Mouse (Mus musculus) erythroblast, embryonic 14.5 days (primary cell): Measurements from ENCODE around the gene Ccdc85b. TPM values are rescaled to one million over a fixed set of nuclear protein-coding genes. Genes with fewer than 3 reads are reported as not detected.

Experiments
- H3K27me3 ChIP-seq: 2 replicates; pipeline ENCODE4 v1.6.1; 2012; ENCODE audit warnings: inconsistent platforms; ENCODE audit not compliant: control insufficient read depth
- H3K36me3 ChIP-seq: 2 replicates; pipeline ENCODE4 v1.6.1; 2012; ENCODE audit warnings: mild to moderate bottlenecking, inconsistent platforms; ENCODE audit not compliant: control insufficient read depth
- H3K4me1 ChIP-seq: 2 replicates; pipeline ENCODE4 v1.6.1; 2012; ENCODE audit warnings: inconsistent platforms; ENCODE audit not compliant: control insufficient read depth
- H3K4me3 ChIP-seq: replicated peaks from 2 replicates; pipeline ENCODE3; 2012; ENCODE audit warnings: moderate library complexity, mild to moderate bottlenecking, inconsistent platforms
- H3K9me3 ChIP-seq: 2 replicates; pipeline ENCODE4 v1.6.1; 2012; ENCODE audit warnings: low read length, inconsistent platforms, mixed read lengths; ENCODE audit not compliant: control insufficient read depth
- GATA1 ChIP-seq: IDR thresholded peaks from 2 replicates; pipeline ENCODE4 v1.6.1; 2012; ENCODE audit warnings: low read length, inconsistent platforms, mixed read lengths
- TAL1 ChIP-seq: IDR thresholded peaks from 3 replicates; pipeline ENCODE4 v1.6.1; 2012; ENCODE audit warnings: low read length, inconsistent platforms, mixed read lengths
- polyA plus RNA-seq: library from polyadenylated mRNA; stranded (reverse); fragments of >175 nt; gene quantifications from 2 replicates; pipeline ENCODE4 v1.2.3, GENCODE M21; 2012

The Ccdc85b gene
- polyA plus RNA-seq, 1 experiment: 0.57 TPM

DNA sequence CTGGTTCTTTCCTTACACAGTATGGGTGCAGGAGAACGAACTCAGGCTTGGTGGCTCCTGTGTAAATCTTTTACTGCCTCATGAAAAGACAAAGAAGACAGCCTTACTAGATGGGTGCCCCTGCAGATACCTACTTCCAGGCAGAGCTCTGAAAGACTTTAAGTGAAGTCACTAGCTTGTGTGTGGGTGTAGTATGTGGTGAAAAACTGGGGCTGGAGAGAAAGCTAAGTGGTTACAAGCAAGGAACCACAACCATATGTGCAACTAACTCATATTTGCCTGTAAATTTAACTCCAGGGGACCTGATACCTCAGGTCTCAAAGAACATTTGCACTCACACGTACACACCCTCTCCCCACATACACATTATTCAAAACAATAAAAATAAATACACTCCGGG is 2.2 kb upstream of the Ccdc85b start:
- H3K4me3 ChIP-seq: peak overlapping the region; percentile 83
- peaks cover 66% of the 10 kb centered on the region for H3K4me1 ChIP-seq
- peaks cover 28% of the 10 kb centered on the region for H3K36me3 ChIP-seq
- no peaks in the 10 kb centered on the region for H3K9me3 ChIP-seq
- TF ChIP-seq TAL1: no peak
- no peak for TF ChIP-seq GATA1
- peaks cover 10% of the 10 kb centered on the region for H3K27me3 ChIP-seq

DNA sequence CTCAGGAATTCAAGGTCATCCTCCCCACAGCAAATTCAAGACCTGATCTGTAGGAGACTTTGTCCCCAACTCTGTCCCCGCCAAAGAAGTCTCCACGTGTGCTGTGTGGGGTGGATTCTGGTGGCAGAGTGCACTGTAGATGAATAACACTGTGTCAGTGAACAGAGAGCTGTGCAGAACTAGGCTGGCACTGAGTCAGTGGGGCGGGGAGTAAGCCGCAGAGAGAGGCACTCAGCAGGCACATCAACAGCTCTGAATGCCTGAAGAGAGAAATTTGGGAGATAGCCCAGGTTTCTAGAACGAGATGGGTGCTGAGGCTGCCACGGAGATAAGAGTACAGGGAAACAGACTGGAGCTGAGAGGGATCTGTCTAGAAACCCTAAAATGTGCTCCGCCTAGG is 1.3 kb upstream of the Ccdc85b start:
- Histone ChIP-seq H3K9me3 (no peaks in the 10 kb centered on the region), H3K36me3 (peaks cover 25% of the 10 kb centered on the region), H3K4me3 (no peak overlapping the region), H3K27me3 (peaks cover 10% of the 10 kb centered on the region), H3K4me1 (peaks cover 68% of the 10 kb centered on the region)
- TF ChIP-seq TAL1 (no peak), GATA1 (no peak)

DNA sequence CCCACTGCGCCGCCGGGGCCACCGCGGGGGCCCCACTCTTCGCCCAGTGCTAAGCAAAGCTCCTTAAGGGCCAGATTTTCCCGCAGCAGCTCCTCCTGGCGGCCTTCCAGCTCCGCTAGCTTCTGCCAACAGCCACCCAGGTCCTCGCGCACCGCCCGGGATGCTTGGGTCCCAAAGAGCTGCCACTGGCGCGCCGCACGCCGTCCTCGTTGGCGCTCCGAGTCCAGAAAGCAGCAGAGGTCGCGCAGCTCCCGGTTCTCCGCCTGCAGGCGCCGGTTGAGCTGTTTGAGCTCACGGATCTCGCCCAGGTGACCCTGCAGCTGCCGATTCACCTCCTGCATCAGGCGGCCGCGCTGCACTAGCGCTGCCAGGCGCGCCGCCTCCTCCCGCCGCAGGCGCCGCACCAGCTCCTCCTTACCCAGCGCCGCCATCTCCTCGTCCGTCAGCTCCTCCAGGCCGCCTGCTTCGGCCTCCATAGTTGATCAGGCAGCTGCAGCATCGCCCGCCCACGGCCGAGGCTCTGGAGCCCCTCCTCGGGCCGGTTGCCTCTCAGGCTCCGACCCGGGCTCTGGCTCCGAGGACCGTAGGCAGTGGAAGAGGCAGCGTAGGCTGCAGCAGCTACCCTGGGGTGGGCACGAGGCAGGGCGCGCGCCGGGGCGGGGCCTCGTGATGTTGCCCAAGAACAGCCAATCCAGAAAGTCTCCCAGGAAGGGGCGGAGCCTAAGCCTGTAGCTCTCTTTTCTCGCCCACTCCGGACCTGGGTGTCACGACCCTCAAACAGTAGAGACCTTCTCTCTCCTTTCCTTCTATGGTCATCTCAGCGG is 560 bp downstream of the Ccdc85b start:
- TF ChIP-seq GATA1 (no peak), TAL1 (no peak)

DNA sequence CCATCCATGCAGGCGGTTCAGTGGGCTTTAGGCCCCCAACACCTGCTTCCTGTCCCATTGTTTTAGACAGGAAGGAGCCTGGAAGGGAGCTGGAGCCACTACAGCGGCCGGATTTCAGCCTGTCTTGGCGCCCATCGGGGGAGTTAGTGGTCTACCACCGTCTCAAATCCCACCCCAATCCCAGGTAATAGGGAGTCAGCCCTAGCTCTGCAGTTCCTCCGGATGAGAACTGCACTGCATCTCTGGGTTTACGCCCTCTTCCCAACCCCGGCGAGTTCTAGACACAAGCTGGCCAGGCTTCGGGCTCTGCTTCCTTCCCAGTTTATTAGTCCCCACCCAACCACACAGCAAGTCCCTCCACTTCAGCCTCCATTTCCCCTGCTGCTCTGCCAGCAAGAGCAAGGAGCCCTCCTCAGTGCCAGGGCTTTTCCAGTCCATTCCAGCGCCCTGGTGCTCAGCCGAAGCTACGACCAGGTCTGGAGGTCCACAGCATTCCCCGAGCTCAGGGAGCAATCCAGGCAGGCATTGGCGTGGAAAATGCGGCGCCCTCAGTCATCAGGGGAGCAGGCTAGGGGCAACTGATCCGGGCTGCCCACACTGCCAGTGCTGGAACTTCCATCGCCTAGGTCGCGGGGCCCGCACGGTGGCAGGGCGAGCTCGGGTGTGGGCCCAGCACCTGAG is 1.3 kb downstream of the Ccdc85b start:
- Histone ChIP-seq H3K4me1 (peaks cover 62% of the 10 kb centered on the region), H3K27me3 (peaks cover 10% of the 10 kb centered on the region), H3K4me3 (peak overlapping the region; percentile 76), H3K9me3 (no peaks in the 10 kb centered on the region), H3K36me3 (peaks cover 7% of the 10 kb centered on the region)
- TF ChIP-seq GATA1 (no peak), TAL1 (no peak)

More for the DNA sequence above, 560 bp downstream of the Ccdc85b start:
- no peaks in the 10 kb centered on the region for H3K9me3 ChIP-seq
- peaks cover 10% of the 10 kb centered on the region for H3K27me3 ChIP-seq
- H3K4me1 ChIP-seq: peaks cover 65% of the 10 kb centered on the region
- H3K36me3 ChIP-seq: peaks cover 7% of the 10 kb centered on the region
- peak overlapping the region; percentile 76 for H3K4me3 ChIP-seq

DNA sequence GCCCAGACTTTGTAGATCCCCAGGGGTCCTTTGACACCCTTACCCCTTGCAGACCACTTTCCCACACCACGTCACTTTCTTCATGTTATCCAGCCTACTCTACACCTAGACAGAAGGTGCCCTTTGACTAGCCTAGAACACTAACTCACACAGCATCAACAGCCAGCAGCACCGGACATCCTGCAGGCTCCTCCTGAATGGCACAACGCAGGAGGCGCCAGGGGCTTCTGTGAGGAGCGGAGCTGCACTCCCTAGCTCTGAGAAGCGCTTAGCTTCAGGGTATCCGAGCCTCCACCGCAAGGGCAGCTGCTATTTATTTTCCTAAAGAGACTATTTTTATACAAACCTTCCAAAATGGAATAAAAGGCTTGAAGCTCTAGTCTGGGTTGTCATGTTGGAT is 2.1 kb downstream of the Ccdc85b start:
- no peak for TF ChIP-seq GATA1
- no peak for TF ChIP-seq TAL1
- no peak overlapping the region for H3K4me3 ChIP-seq
- peaks cover 7% of the 10 kb centered on the region for H3K36me3 ChIP-seq
- H3K27me3 ChIP-seq: peaks cover 15% of the 10 kb centered on the region
- H3K4me1 ChIP-seq: peaks cover 54% of the 10 kb centered on the region
- no peaks in the 10 kb centered on the region for H3K9me3 ChIP-seq

DNA sequence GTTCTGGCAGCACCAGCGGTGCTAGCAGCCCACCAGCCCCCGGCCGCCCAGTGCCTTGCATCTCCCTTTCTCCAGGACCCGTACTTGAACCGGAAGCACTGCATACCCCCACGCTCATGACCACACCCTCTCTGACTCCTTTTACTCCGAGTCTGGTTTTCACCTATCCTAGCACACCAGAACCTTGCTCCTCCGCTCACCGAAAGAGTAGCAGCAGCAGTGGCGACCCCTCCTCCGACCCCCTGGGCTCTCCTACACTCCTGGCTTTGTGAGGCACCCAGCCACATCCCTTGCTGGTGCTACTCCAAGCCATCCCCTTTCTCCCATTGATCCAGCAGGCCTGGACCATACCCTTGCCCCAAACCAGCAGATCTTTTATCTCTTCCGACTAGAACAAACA is 2.7 kb downstream of the Ccdc85b start:
- TF ChIP-seq GATA1 (no peak), TAL1 (no peak)
- H3K36me3 ChIP-seq: peaks cover 7% of the 10 kb centered on the region
- no peak overlapping the region for H3K4me3 ChIP-seq
- H3K4me1 ChIP-seq: peaks cover 50% of the 10 kb centered on the region
- H3K9me3 ChIP-seq: no peaks in the 10 kb centered on the region
- H3K27me3 ChIP-seq: peaks cover 20% of the 10 kb centered on the region

DNA sequence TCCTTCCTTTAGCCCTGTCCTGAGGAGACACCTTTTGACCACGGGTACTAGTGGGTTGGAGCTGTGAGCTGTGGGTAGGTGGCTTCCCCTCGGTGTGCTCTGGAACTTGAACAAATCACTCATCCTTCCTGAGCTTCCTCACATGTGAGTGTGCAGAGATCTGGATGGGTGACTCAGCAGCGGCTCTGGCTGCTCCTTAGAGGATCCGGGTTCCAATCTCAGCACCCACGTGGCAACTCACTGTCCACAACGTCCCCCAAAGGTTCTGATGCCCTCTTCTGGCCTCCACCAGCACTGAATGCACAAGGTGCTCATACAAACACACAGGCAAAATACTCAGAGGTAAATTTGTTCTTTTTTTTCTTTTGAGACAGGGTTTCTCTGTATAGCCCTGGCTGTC is 5.9 kb downstream of the Ccdc85b start:
- Histone ChIP-seq H3K36me3 (peaks cover 7% of the 10 kb centered on the region), H3K4me1 (peaks cover 42% of the 10 kb centered on the region), H3K9me3 (peaks cover 9% of the 10 kb centered on the region), H3K27me3 (peaks cover 50% of the 10 kb centered on the region), H3K4me3 (no peak overlapping the region)
- no peak for TF ChIP-seq TAL1
- no peak for TF ChIP-seq GATA1

DNA sequence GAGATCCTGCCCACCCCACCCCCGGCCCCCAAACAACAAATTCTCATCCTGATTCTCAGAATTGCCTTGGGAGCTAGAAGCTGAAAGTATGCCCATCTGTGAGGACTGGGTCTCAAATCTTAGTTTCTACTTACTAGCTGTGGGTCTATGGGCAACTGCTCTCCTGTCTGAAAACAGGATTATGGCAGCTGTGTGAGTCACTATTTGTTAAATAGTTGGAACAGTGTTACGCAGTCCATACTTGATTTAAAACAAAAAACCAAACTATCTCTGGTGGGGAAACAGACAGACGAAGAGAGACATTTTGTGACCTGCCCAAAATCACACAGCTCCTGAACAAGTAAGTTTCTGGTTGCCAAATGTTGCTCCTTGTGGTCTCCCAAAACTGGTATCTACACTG is 8.0 kb downstream of the Ccdc85b start:
- Histone ChIP-seq H3K36me3 (peaks cover 2% of the 10 kb centered on the region), H3K4me1 (peaks cover 23% of the 10 kb centered on the region), H3K4me3 (no peak overlapping the region), H3K9me3 (peaks cover 9% of the 10 kb centered on the region), H3K27me3 (peaks cover 64% of the 10 kb centered on the region)
- no peak for TF ChIP-seq TAL1
- TF ChIP-seq GATA1: no peak

DNA sequence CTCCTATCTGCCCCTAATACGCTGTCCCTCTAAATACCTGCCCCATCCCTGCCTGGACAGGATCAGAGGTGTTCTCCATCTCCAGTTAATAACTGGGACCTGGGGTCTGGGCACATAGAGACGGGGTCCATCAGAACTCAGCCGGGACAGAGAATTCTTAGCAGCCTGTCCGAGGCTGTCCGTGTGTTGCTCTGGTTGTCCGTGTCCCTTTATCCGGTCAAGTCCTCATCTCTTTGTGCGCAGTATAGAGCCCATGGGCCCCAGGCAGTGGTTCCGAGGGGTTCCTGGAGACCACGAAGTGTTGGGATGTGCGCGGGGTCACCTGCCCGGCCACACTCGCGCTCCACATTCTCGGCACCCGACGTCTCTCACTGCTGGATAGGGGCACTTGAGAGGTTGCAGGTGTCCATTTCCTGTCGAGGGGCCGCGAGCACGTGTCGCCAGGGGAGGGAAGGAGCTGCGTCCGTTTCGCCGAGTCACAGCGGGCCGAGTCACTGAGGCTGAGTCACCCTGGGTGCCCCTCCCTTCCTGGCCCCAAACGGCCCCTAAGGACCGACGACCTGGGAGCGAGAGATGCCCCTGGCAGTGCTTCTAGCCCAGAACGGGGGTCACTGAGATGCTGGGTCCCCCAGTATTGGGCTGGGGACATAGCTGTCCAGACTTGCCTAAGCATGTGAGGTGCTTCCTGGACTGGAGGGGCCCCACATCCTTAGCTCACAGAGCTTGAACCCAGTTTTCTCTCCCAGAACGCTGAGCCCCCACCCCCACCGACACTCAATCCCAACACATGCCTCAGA is 9.1 kb downstream of the Ccdc85b start:
- H3K4me3 ChIP-seq: peak overlapping the region; percentile 61

More for the DNA sequence above, 9.1 kb downstream of the Ccdc85b start:
- no peak for TF ChIP-seq GATA1
- no peak for TF ChIP-seq TAL1
- H3K27me3 ChIP-seq: peaks cover 72% of the 10 kb centered on the region
- H3K4me1 ChIP-seq: peaks cover 22% of the 10 kb centered on the region
- H3K9me3 ChIP-seq: peaks cover 9% of the 10 kb centered on the region
- no peaks in the 10 kb centered on the region for H3K36me3 ChIP-seq
